Mouse (Mus musculus) E14TG2a.4 (cell line): Measurements from ENCODE around the gene Asb10.

Experiments
- H3K27me3 ChIP-seq: 2 replicates; pipeline ENCODE4 v1.6.1; 2014; ENCODE audit warnings: low read length, control low read depth; ENCODE audit not compliant: insufficient read depth
- H3K36me3 ChIP-seq: 2 replicates; pipeline ENCODE4 v1.6.1; 2014; ENCODE audit warnings: low read length, control low read depth; ENCODE audit not compliant: insufficient read depth
- H3K4me1 ChIP-seq: replicated peaks from 2 replicates; pipeline ENCODE4 v1.6.1; 2014; ENCODE audit warnings: low read depth, low read length, control low read depth
- H3K4me3 ChIP-seq: replicated peaks from 2 replicates; pipeline ENCODE4 v1.5.1; 2014; ENCODE audit warnings: mild to moderate bottlenecking, low read length
- H3K9me3 ChIP-seq: 2 replicates; pipeline ENCODE4 v1.6.1; 2014; ENCODE audit warnings: low read length, control low read depth
- CTCF ChIP-seq: conservative IDR thresholded peaks from 2 replicates; pipeline ENCODE4 v1.5.1; 2014; ENCODE audit warnings: low read length
- NANOG ChIP-seq: IDR thresholded peaks from 2 replicates; pipeline ENCODE4 v1.6.1; 2014; ENCODE audit warnings: borderline replicate concordance, low read length, mixed read lengths
- POU5F1 ChIP-seq: IDR thresholded peaks from 2 replicates; pipeline ENCODE4 v1.6.1; 2014; ENCODE audit warnings: low read length, borderline replicate concordance

Asb10 gene

DNA sequence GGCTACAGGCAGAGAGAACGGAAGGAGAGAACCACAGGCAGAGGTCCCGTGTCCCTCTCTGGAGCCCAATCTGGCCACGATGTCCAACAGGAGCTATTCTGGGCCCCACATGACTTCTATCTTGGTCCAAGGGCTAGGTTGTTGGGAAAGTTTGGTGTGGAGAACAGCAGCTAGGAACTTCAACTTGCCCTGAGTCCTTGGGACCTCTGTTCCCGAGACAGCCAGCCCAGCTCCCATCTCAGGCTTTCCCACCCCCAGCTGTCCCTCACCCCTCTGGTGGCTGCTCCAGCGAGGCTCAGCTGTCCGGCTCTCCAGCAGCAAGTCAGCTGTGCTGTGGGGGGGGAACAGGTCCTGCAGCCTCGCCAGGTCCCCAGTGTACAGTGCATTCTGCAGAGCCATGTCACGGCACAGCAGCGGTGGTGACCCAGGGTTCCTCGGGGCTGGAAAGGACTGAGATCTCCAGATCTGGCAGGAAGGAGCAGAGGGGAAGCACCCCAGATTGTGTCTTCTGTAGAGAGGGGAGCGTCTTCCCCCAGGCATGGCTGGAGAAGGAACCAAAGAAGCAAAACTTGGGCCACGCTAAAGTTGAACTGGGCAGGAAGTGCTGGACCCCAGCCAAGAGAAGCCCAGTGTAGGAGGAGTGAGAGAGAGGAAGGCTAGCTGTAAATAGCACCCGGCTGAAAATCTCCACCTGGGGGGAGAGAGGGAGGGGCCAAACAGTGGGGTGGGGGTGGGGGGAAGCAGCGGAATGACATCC, at the start of gene Asb10:
Gene Asb10, minus strand, starts transcription at position 592 of the 757 bp plus-strand sequence.
- TF ChIP-seq NANOG = no peak
- no peak for TF ChIP-seq POU5F1
- TF ChIP-seq CTCF = no peak

GRCm38 (mm10) chr5:24589511-24590500, 49.0 kb upstream of the Asb10 start:
- TF ChIP-seq CTCF (no peak), POU5F1 (no peak), NANOG (no peak)

More for the DNA sequence above, at the start of gene Asb10:
- H3K4me1 ChIP-seq = peaks cover 49% of the 10 kb centered on the region
- H3K27me3 ChIP-seq = peaks cover 21% of the 10 kb centered on the region
- H3K4me3 ChIP-seq = peak within 1 kb of the TSS; percentile 65
- no peaks in the 10 kb centered on the region for H3K9me3 ChIP-seq
- H3K36me3 ChIP-seq = no peaks in the 10 kb centered on the region

DNA sequence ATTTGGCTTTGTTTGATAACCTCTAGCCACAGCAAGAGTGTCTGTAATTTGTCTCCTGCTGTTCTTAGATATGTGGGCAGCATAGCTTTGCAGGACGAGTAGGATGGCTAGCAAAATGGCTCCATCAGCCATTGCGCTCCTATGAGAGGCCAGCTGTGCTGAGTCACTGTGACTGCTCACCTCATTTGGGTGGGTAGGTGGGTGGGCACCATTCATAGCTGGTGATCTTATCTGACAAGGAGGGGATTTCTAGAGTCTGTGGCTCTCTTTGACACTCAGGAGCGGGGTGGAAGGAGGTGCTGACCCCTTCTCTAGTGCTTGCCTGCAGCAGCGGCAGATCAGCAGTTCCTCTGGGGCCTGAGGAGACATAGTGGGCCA, 46.4 kb upstream of the Asb10 start:
- Histone ChIP-seq H3K4me1 (peaks cover 57% of the 10 kb centered on the region), H3K36me3 (peaks cover 25% of the 10 kb centered on the region), H3K27me3 (peaks cover 14% of the 10 kb centered on the region), H3K4me3 (peak overlapping the region; percentile 91), H3K9me3 (no peaks in the 10 kb centered on the region)
- TF ChIP-seq NANOG (no peak), POU5F1 (no peak), CTCF (no peak)

More at GRCm38 (mm10) chr5:24589511-24590500, 49.0 kb upstream of the Asb10 start:
- Histone ChIP-seq H3K4me3 (no peak overlapping the region), H3K9me3 (no peaks in the 10 kb centered on the region), H3K27me3 (peaks cover 24% of the 10 kb centered on the region), H3K36me3 (peaks cover 49% of the 10 kb centered on the region), H3K4me1 (peaks cover 76% of the 10 kb centered on the region)

DNA sequence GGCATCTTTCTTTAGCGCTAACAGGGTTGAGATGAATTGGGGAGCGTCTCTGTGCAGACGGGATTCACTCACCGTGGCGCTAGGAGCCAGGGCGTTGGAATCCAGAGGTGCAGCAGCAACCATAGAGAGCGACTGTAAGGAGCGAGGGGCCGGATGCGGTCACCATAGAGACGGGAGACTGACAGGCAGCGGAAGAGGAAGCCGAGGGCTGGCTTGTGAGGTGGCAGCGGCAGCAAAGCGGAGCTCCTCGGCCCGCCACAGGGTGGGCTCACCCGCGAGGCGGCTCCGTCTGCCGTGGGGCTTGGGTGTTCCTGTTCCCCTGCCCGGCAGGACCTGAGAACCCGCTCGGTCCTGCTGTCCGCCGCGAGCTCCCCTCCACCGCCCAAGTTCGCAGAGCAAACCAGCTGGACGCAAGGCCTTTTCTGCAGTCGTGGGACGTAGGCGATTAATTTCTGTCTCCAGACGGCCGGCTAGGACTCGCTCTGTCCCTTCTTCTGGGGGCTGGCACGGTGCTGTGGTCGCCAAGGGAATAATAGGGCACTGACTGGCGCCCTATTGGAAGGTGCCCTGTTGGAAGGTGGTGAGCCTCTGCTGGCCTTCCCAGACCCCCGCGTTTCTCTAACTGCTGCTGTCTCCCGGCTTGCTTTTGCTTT, 45.9 kb upstream of the Asb10 start, which contains the start of gene Chpf2:
Gene Chpf2, plus strand, starts transcription at position 195 of the 653 bp plus-strand sequence.
- H3K9me3 ChIP-seq = no peaks in the 10 kb centered on the region
- H3K36me3 ChIP-seq = peaks cover 25% of the 10 kb centered on the region
- peaks cover 8% of the 10 kb centered on the region for H3K27me3 ChIP-seq
- TF ChIP-seq NANOG (no peak), POU5F1 (no peak), CTCF (no peak)
- peaks cover 52% of the 10 kb centered on the region for H3K4me1 ChIP-seq
- H3K4me3 ChIP-seq = peak within 1 kb of the TSS; percentile 91

GRCm38 (mm10) chr5:24586106-24586505, 45.3 kb upstream of the Asb10 start:
- H3K4me1 ChIP-seq = peaks cover 46% of the 10 kb centered on the region
- H3K4me3 ChIP-seq = peak overlapping the region; percentile 91
- 0 out of 2 replicates have a peak, but pooled peaks cover 3% of the 10 kb centered on the region for H3K27me3 ChIP-seq
- H3K36me3 ChIP-seq = peaks cover 25% of the 10 kb centered on the region
- no peaks in the 10 kb centered on the region for H3K9me3 ChIP-seq
- TF ChIP-seq POU5F1 (no peak), CTCF (no peak), NANOG (no peak)

DNA sequence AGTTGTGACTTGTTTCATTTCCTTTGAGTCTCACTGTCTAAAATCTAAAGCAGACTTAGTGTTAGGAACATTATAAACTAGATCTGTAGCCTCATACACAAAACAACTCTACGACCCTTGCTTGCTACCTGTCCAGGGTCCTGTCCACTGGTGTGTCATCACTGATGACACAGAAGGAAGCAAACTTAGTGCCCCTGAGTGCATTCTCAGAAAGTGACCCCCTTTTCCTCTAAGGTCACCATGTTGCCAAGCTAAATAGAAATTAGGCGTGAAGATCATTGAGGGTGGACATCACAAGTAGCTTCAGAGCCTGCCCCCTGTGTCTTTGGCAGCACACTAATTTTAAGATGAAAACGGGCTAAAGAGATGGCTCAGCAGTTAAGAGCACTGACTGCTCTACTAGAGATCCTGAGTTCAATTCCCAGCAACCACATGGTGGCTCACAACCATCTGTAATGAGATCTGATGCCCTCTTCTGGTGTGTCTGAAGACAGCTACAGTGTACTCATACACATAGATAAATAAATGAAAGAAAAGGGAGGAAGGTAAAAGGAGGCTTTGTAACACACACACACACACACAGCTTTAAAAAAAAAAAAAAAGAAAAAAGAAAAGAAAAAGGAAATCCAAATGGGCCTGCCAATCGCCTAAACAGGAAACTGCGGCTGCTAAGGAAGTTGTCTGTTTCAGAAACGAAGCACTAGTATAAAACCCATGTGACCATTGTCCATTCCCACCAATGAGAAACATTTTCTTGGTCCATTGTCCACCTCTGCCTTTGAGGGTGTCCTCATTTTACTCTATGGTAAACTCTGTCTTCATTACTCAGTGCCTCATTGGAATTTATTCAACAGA, 37.6 kb upstream of the Asb10 start:
- Histone ChIP-seq H3K36me3 (peaks cover 30% of the 10 kb centered on the region), H3K27me3 (no peaks in the 10 kb centered on the region), H3K4me1 (peaks cover 27% of the 10 kb centered on the region), H3K9me3 (no peaks in the 10 kb centered on the region), H3K4me3 (peak overlapping the region; percentile 97)
- no peak for TF ChIP-seq NANOG
- TF ChIP-seq CTCF = no peak
- no peak for TF ChIP-seq POU5F1

DNA sequence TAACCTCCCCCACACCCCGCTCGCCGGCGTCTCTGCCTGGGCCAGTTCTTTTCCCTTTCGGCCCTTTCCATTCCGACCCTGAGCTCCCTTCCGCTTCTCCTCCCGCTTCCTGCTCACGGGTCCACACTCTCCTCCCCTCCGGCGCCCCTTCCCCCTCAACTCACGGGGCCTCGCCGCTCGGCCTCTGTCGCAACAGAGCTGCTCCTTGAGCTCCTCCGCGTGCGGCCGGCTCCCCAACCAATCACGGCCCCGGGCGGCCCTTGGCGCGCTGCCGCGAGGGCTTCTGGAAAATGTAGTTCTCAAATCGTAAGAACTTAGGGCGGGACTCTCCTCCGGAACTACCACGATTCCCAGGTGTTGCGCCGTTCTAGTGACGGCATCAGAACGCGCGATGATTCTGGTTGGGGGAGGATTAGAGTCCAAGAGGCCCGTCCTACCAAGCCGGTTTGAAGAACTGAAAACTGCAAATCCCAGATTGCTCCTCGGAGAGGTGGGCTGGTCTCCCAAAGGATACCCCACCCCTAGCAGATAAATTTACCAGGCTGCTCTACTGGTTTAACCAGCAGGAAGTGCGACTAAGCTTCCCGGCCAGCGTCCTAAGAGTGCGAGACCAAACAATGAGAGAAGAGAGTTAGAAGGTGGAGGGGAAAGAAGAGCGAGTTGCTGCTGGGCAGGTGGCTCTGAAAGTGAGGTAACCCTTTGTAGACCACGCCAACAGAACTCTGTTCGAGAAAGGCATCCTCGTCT, 36.6 kb upstream of the Asb10 start, which contains the start of gene Abcf2:
Gene Abcf2, minus strand, starts transcription at position 285 of the 747 bp plus-strand sequence.
- H3K9me3 ChIP-seq = no peaks in the 10 kb centered on the region
- peaks cover 40% of the 10 kb centered on the region for H3K36me3 ChIP-seq
- H3K27me3 ChIP-seq = no peaks in the 10 kb centered on the region
- TF ChIP-seq CTCF (no peak), NANOG (no peak), POU5F1 (no peak)
- H3K4me1 ChIP-seq = peaks cover 37% of the 10 kb centered on the region
- H3K4me3 ChIP-seq = peak within 1 kb of the TSS; percentile 97
